Mouse (Mus musculus) olfactory bulb, adult 2 months (tissue): ENCODE measurements around the gene Uap1.

ENCODE experiments used
- CTCF ChIP-seq: fragments of 200-500 bp; IDR thresholded peaks from 2 replicates; pipeline ENCODE4 v1.5.1; 2012; ENCODE audit warnings: low read depth, mild to moderate bottlenecking, low read length, moderate library complexity; ENCODE audit not compliant: insufficient read depth
- POLR2A ChIP-seq: fragments of 200-500 bp; IDR thresholded peaks from 2 replicates; pipeline ENCODE4 v1.6.1; 2012; ENCODE audit warnings: mild to moderate bottlenecking, low read depth, low read length, moderate library complexity; ENCODE audit not compliant: insufficient read depth

DNA sequence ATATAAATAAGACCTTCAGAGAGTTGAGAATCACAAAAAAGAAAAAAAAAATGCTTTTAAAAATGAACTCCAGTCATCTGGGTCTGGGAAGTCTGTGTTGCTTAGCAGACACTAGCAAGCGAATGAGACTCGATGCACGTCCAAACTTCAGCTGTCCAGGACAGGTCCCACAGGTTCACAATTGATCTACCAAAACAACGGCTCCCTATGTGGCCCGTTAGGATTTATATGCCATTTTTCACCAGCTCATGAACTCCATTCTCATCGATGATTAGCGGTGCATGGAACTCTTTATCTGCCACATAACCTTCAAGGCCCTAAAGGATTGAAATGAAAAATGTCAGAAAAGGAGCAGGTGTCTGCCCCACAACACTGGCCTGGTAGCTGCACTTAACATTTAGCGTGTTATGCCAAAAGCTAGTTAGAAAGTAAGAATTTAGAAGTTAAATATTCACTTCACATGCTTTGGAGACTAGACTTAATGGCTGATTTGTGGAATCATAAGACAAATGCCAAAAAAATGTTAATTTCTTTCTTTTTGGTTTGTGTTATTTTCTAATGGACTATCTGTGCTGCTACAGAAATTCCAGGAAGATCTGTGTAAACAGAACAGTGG lies 32.4 kb downstream of the Uap1 start:
- no peak for TF ChIP-seq POLR2A
- no peak for TF ChIP-seq CTCF
